Mouse (Mus musculus) liver, embryonic 11.5 days (tissue): ENCODE measurements at regions not wholly inside any gene's neighbourhood (a gene's known extent, or its start where the extent isn't known, plus 50 kb on each side); places are given as distances from the start of the nearest gene placed in this dataset.

Experiments used
- ATAC-seq: fragments of 200-750 bp; cut with Nextera tagmentation; replicated peaks from 2 replicates; pipeline ENCODE4 v1.8.0; 2017; ENCODE audit warnings: moderate number of reproducible peaks, mild to moderate bottlenecking, moderate TSS enrichment, moderate library complexity; ENCODE audit not compliant: low FRiP score
- DNase-seq: peaks from one replicate; pipeline ENCODE4 v3.0.0-alpha.2; 2017; ENCODE audit warnings: low spot score
- H3K27ac ChIP-seq: fragments of 300-500 bp; sonication (generic); 2 replicates; pipeline ENCODE4 v1.5.1; 2014; ENCODE audit warnings: mild to moderate bottlenecking, low read depth, low read length, control low read depth
- H3K27me3 ChIP-seq: fragments of 300-500 bp; sonication (generic); replicated peaks from 2 replicates; pipeline ENCODE4 v1.6.1; 2014; ENCODE audit warnings: low read length, mixed read lengths; ENCODE audit not compliant: control insufficient read depth, insufficient read depth
- H3K36me3 ChIP-seq: fragments of 300-500 bp; sonication (generic); 2 replicates; pipeline ENCODE4 v1.6.1; 2014; ENCODE audit warnings: mild to moderate bottlenecking, low read length, moderate library complexity, mixed read lengths; ENCODE audit not compliant: control insufficient read depth, insufficient read depth
- H3K4me1 ChIP-seq: fragments of 300-500 bp; sonication (generic); replicated peaks from 2 replicates; pipeline ENCODE4 v1.6.1; 2014; ENCODE audit warnings: low read length, mixed read lengths; ENCODE audit not compliant: control insufficient read depth, insufficient read depth
- H3K4me2 ChIP-seq: fragments of 300-500 bp; sonication (generic); 2 replicates; pipeline ENCODE4 v1.6.1; 2014; ENCODE audit warnings: mild to moderate bottlenecking, control low read depth, moderate library complexity
- H3K4me3 ChIP-seq: fragments of 300-500 bp; sonication (generic); 2 replicates; pipeline ENCODE4 v1.5.1; 2014; ENCODE audit warnings: low read depth, low read length, control low read depth
- H3K9ac ChIP-seq: fragments of 300-500 bp; sonication (generic); 2 replicates; pipeline ENCODE4 v1.6.1; 2014; ENCODE audit warnings: low read depth, low read length, control low read depth
- H3K9me3 ChIP-seq: fragments of 300-500 bp; sonication (generic); 2 replicates; pipeline ENCODE4 v1.6.1; 2016; ENCODE audit warnings: low read length, inconsistent platforms, mixed read lengths; ENCODE audit not compliant: control insufficient read depth
- whole genome bisulfite sequencing: fragments of 180-500 bp; shearing (Covaris S2); extraction: QIAGEN DNeasy Blood & Tissue Kit; methylation state at CpG from one replicate; pipeline ENCODE4 v1.1.7; 2014; 5-methylcytosine and 5-hydroxymethylcytosine counted together

DNA sequence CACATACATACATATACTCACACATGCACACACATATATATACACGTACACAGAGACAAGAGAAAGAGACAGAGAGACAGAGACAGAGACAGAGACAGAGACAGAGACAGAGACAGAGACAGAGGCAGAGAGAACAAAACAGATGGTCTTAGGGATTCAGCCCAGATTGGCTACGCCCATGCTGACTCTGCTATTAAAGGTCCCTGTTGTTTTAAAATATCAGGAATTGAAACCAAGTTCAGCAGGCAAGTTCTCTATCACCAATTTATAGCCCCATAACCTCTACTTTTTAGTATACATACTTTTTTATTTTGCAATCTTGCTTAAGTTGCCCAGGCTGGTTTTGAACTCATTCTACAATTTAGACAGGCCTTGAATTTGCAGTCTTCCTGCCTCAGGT, 115.9 kb downstream of the Zfp36l2 start:
- no peaks in the 10 kb centered on the region for H3K9me3 ChIP-seq
- H3K27me3 ChIP-seq = no peaks in the 10 kb centered on the region
- H3K9ac ChIP-seq = no peak overlapping the region
- DNase-seq (no peak), ATAC-seq (no peak)
- 83% methylated on average over 2 of the region's 2 CpGs for WGBS
- H3K36me3 ChIP-seq = no peaks in the 10 kb centered on the region
- no peaks in the 10 kb centered on the region for H3K4me1 ChIP-seq
- no peak overlapping the region for H3K4me2 ChIP-seq
- H3K4me3 ChIP-seq = no peak overlapping the region
- no peak overlapping the region for H3K27ac ChIP-seq

DNA sequence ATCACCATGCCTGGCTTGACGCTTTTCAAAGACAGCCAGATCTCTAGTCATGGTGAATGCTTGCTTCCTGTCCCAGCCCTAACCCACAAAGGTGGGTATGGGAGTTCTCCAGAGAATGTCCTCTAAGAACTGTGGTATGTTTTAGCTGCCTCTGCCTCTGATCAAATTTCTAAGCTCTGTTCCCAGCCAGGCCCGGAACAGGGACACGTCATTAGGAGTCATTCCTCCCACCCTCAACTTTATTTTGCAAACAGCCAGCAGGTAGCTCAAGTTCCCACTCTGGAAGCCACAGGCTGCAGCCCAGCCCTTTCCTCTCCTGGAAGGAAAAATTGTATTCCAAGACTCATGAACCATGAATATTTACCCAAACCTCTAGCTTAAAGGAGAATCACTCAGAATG, 117.2 kb downstream of the Zfp36l2 start:
- no peaks in the 10 kb centered on the region for H3K27me3 ChIP-seq
- H3K4me1 ChIP-seq = no peaks in the 10 kb centered on the region
- H3K9me3 ChIP-seq = no peaks in the 10 kb centered on the region
- 80% methylated on average over 3 of the region's 3 CpGs for WGBS
- DNase-seq (no peak), ATAC-seq (no peak)
- no peak overlapping the region for H3K4me2 ChIP-seq
- no peak overlapping the region for H3K9ac ChIP-seq
- no peaks in the 10 kb centered on the region for H3K36me3 ChIP-seq
- no peak overlapping the region for H3K27ac ChIP-seq
- H3K4me3 ChIP-seq = no peak overlapping the region

DNA sequence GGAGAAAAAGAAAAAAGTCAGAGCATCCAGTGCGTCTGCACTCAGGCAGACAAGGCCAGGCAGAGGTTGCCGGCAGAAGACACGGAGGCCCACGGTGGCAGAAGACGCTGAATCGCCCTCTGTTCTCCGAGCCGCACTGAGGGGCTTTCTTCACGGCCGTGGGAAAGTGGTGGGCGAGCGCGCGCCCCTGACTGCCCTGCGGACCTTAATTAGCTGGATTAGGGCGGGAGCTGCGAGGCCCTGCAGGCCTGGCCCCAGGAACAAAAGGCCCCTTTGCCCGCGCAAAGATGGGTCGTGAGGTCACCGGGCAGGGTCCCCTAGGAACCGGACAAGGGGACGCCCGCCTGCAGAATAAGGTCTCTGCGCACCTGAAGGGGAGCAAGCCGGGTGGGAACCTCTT, 120.6 kb downstream of the Zfp36l2 start:
- Histone ChIP-seq H3K36me3 (no peaks in the 10 kb centered on the region), H3K4me2 (no peak overlapping the region), H3K9me3 (no peaks in the 10 kb centered on the region), H3K9ac (no peak overlapping the region), H3K4me1 (no peaks in the 10 kb centered on the region), H3K27ac (no peak overlapping the region), H3K27me3 (no peaks in the 10 kb centered on the region), H3K4me3 (no peak overlapping the region)
- ATAC-seq (no peak), DNase-seq (no peak)
- 72% methylated on average over 26 of the region's 26 CpGs for whole genome bisulfite sequencing

DNA sequence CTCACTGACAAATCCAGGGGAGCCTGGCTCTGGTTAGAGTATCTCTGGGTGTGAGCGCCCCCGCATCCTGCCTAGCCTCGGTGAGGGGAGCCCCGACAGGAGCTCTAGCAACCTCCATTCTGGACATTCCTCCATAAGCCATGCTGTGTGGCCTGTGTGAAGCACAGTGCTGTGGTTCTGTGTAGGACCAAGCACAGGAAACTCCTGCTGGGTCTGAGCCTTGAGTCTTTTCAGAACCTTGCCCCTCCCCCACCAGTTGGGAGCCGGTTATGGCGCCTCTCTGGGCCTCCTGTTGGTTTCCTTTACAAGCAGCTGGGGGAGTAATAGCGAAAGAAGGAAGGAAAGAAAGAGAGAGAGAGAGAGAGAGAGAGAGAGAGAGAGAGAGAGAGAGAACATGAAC, 124.0 kb downstream of the Zfp36l2 start:
- no peaks in the 10 kb centered on the region for H3K9me3 ChIP-seq
- DNase-seq (no peak), ATAC-seq (no peak)
- no peaks in the 10 kb centered on the region for H3K36me3 ChIP-seq
- H3K27ac ChIP-seq = no peak overlapping the region
- WGBS = 47% methylated on average over 7 of the region's 7 CpGs
- no peak overlapping the region for H3K4me3 ChIP-seq
- no peaks in the 10 kb centered on the region for H3K4me1 ChIP-seq
- H3K27me3 ChIP-seq = no peaks in the 10 kb centered on the region
- H3K4me2 ChIP-seq = no peak overlapping the region
- no peak overlapping the region for H3K9ac ChIP-seq

DNA sequence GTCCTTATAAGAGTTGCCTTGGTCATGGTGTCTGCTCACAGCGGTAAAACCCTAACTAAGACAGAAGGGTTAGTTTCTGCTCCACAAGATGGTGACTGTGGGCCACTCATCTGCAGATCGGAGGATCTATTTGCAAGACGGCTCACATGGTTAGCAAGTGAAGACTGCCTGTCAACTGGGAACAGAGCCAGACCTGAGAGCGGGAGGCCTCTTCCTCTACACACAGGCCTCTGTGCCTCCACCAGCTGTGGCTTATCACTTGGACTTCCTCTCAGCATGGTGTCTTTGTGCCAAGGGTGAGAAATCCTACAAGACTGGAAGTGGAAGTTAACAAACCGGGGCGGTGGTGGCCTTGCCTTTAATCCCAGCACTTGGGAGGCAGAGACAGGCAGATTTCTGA, 126.1 kb downstream of the Zfp36l2 start:
- no peak overlapping the region for H3K4me3 ChIP-seq
- no peak overlapping the region for H3K27ac ChIP-seq
- H3K9ac ChIP-seq = no peak overlapping the region
- DNase-seq (no peak), ATAC-seq (no peak)
- WGBS = 50% methylated on average over 6 of the region's 6 CpGs
- H3K4me1 ChIP-seq = no peaks in the 10 kb centered on the region; the same call in 1 of the 2 replicates
- no peaks in the 10 kb centered on the region for H3K36me3 ChIP-seq
- no peak overlapping the region for H3K4me2 ChIP-seq
- no peaks in the 10 kb centered on the region for H3K9me3 ChIP-seq
- no peaks in the 10 kb centered on the region for H3K27me3 ChIP-seq

DNA sequence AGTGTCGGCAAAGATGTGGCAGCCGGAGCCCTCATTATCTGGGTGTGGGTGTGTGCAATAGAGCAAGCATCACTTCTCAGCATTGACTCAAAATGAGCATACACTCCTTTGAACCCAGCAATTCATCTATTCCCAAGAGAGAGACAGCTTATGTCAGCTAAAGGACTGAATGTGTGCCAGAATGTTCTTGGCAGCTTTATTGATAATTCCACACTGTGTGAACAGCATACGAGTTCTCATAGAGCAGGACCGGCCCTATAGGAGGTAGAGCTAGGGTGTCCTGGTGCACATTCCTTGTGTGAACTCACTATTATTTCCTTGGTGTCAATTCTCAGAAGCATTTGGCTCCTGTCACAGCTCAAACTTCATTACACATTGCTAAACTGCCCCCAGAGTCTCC, 131.3 kb downstream of the Zfp36l2 start:
- Histone ChIP-seq H3K4me1 (no peaks in the 10 kb centered on the region; the same call in 1 of the 2 replicates), H3K4me3 (no peak overlapping the region), H3K4me2 (no peak overlapping the region), H3K9ac (no peak overlapping the region), H3K36me3 (no peaks in the 10 kb centered on the region), H3K9me3 (no peaks in the 10 kb centered on the region), H3K27me3 (0 out of 2 replicates have a peak, but pooled peaks cover 3% of the 10 kb centered on the region), H3K27ac (no peak overlapping the region)
- 91% methylated on average over 4 of the region's 4 CpGs for WGBS
- ATAC-seq (no peak), DNase-seq (no peak)

DNA sequence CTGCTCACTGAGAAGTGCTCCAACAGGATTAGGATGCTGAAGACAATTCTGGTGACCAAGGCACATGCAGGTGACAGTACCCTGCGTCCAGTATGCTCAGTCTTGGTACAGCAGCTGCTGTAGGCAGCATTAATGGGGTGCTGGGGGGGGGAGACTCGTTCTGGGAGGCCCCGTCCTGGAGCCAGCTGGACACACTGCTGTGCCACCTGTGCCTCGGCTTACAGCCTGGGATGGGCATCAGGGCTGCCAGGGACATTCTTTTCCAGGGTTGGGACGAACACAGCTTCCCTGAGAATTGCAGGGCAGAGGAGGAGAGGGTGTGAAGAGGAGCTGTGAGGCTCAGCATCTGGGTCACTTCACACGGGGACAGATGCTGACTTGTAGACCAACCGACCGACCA, 135.3 kb downstream of the Zfp36l2 start:
- DNase-seq (no peak), ATAC-seq (no peak)
- no peak overlapping the region for H3K27ac ChIP-seq
- H3K4me1 ChIP-seq = no peaks in the 10 kb centered on the region; the same call in 1 of the 2 replicates
- no peaks in the 10 kb centered on the region for H3K36me3 ChIP-seq
- WGBS = 69% methylated on average over 8 of the region's 8 CpGs
- H3K4me3 ChIP-seq = no peak overlapping the region
- no peak overlapping the region for H3K4me2 ChIP-seq
- H3K9ac ChIP-seq = no peak overlapping the region
- peaks cover 3% of the 10 kb centered on the region; the same call in 1 of the 2 replicates for H3K9me3 ChIP-seq
- H3K27me3 ChIP-seq = 0 out of 2 replicates have a peak, but pooled peaks cover 3% of the 10 kb centered on the region

DNA sequence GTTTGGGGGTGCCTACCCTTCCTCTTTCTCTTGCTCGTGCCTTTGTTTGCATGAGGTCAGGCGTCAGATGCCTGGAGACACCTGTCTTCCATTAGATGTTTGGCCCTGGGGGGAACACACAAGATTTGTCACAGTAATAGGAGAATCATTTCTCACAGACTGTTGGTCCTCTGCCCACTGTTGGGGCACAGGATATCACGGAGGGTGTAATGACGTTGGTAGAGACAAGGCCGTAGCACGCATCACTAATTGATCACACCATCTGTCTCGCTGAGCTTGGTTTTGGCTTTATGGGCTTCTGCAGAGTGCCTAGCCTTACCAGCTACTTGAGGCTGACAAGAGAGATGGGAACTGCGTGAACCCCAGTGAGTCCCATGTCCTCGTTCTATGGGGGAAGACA, 136.5 kb downstream of the Zfp36l2 start:
- no peak overlapping the region for H3K27ac ChIP-seq
- no peak for DNase-seq
- no peaks in the 10 kb centered on the region for H3K4me1 ChIP-seq
- ATAC-seq = no peak
- H3K4me2 ChIP-seq = no peak overlapping the region
- peaks cover 7% of the 10 kb centered on the region for H3K9me3 ChIP-seq
- H3K36me3 ChIP-seq = no peaks in the 10 kb centered on the region
- 0 out of 2 replicates have a peak, but pooled peaks cover 3% of the 10 kb centered on the region for H3K27me3 ChIP-seq
- no peak overlapping the region for H3K9ac ChIP-seq
- 82% methylated on average over 9 of the region's 9 CpGs for WGBS
- H3K4me3 ChIP-seq = no peak overlapping the region

DNA sequence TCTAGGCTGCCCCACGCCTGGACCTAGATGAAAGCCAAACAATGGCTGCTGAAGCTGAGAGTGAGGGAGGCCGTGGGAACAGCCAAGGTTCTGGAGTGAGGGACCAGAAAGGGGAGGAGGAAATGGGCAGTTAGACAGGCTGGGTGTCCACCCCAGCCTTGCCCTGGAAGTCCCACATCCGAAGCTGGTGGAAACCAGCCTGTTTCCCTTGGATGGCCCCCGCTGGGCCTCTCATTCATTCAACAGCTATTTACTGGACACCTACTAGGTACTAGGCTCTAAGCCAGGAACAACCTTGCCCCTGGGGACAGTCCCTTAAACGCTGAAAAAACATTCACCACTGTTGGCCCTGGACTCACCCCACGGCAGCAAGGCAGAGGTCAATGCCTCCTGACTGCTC, 139.2 kb downstream of the Zfp36l2 start:
- Histone ChIP-seq H3K9ac (no peak overlapping the region), H3K9me3 (peaks cover 7% of the 10 kb centered on the region), H3K36me3 (no peaks in the 10 kb centered on the region), H3K27me3 (peaks cover 3% of the 10 kb centered on the region; the same call in 1 of the 2 replicates), H3K27ac (no peak overlapping the region), H3K4me2 (no peak overlapping the region), H3K4me3 (no peak overlapping the region), H3K4me1 (peaks cover 8% of the 10 kb centered on the region)
- ATAC-seq (no peak), DNase-seq (no peak)
- WGBS = 69% methylated on average over 6 of the region's 6 CpGs
